Mouse (Mus musculus): ENCODE data around the gene Lrp1.

- TF ChIP-seq POLR2A (IDR thresholded peaks at IDR 0.05; ENCODE audit: low read depth, low read length) (no peak), CTCF (conservative IDR thresholded peaks at IDR 0.05; ENCODE audit: insufficient read depth, insufficient read length, low read depth, low read length) (no peak)
Measured at GRCm38 (mm10) chr10:127531548-127531947, 89.4 kb downstream of the Lrp1 start.

Measured in kidney, adult 2 months (tissue).